In the genomic region with DNA sequence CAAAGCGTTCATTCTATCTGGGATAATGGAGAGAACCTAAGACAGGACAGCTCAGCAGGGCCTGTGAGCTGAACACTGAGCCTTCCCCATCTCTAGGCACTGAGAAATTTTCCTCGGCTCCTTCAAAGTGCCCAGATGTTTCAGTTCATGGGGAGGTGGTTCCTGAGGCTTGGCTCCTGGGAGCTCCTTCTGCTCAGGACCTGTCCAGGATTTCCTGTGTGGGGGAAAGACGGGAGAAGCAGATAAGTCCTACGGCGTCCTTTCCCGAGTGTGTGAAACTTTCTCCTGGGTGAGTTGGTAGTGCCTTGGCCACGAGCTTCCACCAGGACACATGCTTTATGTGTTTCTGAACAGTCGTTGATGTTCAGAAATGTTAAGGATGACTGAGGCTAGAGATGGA, we compare ENCODE assay signal across 32 mouse cellular contexts.
"Had no signal": no experiment of that assay in that cellular context is flagged by ENCODE, and none has a peak within 500 bp of the region (broad histone marks: within the 10 kb centered on the region; RNA-seq: fewer than 3 reads in every experiment).

No protein-coding gene starts in this region.

- H3K4me2 ChIP-seq: heart, embryonic 11.5 days; heart, embryonic 13.5 days; heart, embryonic 15.5 days; hindbrain, embryonic 12.5 days; hindbrain, embryonic 13.5 days; hindbrain, embryonic 14.5 days; hindbrain, embryonic 15.5 days; intestine, embryonic 15.5 days; kidney, embryonic 15.5 days had no signal

- H3K4me3 ChIP-seq: heart, embryonic 10.5 days; heart, embryonic 13.5 days; heart, embryonic 15.5 days; hindbrain, embryonic 10.5 days; hindbrain, embryonic 12.5 days; hindbrain, embryonic 13.5 days; hindbrain, embryonic 15.5 days; intestine, embryonic 15.5 days; kidney, embryonic 15.5 days; layer of hippocampus, adult 2 months; left cerebral cortex, adult 2 months had no signal

- H3K9me3 ChIP-seq: heart, embryonic 10.5 days; heart, embryonic 13.5 days; heart, embryonic 15.5 days; hindbrain, embryonic 10.5 days; hindbrain, embryonic 12.5 days; hindbrain, embryonic 13.5 days; hindbrain, embryonic 15.5 days; intestine, embryonic 15.5 days; kidney, embryonic 15.5 days had no signal

- DNase-seq: heart, postnatal 14 days; heart, postnatal 36 days; heart, postnatal 4 days; kidney, adult 18-20 months; kidney, adult 8-10 months; kidney, adult 9 months; kidney, postnatal 10 days; kidney, postnatal 14 days; kidney, postnatal 25 days; kidney, postnatal 36 days; kidney, postnatal 4 days; layer of hippocampus, adult 9-11 months; layer of hippocampus, postnatal 36 days had no signal

- ATAC-seq: hindbrain, embryonic 16.5 days; hindbrain, postnatal 0 days; inflammation-experienced regulatory T-cells, adult 6 months; intestine, embryonic 15.5 days; intestine, embryonic 16.5 days; intestine, postnatal 0 days had no signal

- H3K27me3 ChIP-seq: heart, embryonic 13.5 days; heart, embryonic 15.5 days; hindbrain, embryonic 12.5 days; hindbrain, embryonic 13.5 days; hindbrain, embryonic 15.5 days; intestine, embryonic 15.5 days; kidney, embryonic 15.5 days had no signal

- H3K9ac ChIP-seq: heart, embryonic 13.5 days; heart, embryonic 15.5 days; hindbrain, embryonic 12.5 days; hindbrain, embryonic 13.5 days; hindbrain, embryonic 14.5 days; hindbrain, embryonic 15.5 days; intestine, embryonic 15.5 days; kidney, embryonic 15.5 days had no signal

- H3K27ac ChIP-seq: heart, embryonic 10.5 days; heart, embryonic 13.5 days; heart, embryonic 15.5 days; hindbrain, embryonic 10.5 days; hindbrain, embryonic 12.5 days; hindbrain, embryonic 13.5 days; hindbrain, embryonic 14.5 days; hindbrain, embryonic 15.5 days; hindbrain, postnatal 0 days; intestine, embryonic 15.5 days; kidney, embryonic 15.5 days; kidney, postnatal 0 days; layer of hippocampus, adult 2 months; left cerebral cortex, adult 2 months had no signal

- H3K36me3 ChIP-seq: heart, embryonic 10.5 days; heart, embryonic 13.5 days; heart, embryonic 15.5 days; hindbrain, embryonic 10.5 days; hindbrain, embryonic 12.5 days; hindbrain, embryonic 13.5 days; hindbrain, embryonic 15.5 days; intestine, embryonic 15.5 days; kidney, embryonic 15.5 days had no signal
